Mouse (Mus musculus) common myeloid progenitor, adult 5-6 weeks (primary cell): ENCODE measurements at regions not wholly inside any gene's neighbourhood (a gene's known extent, or its start where the extent isn't known, plus 50 kb on each side); places are given as distances from the start of the nearest gene placed in this dataset.
"Not testable (repeated sequence)": the region's sequence is repeated elsewhere in the genome, so short reads cannot be mapped to it uniquely, and the experiment has no call there.

Experiments
- ATAC-seq: replicated peaks from 2 replicates; pipeline ENCODE4 v1.8.0; 2016; ENCODE audit warnings: low read depth, mild to moderate bottlenecking, moderate TSS enrichment, inconsistent platforms; ENCODE audit not compliant: poor library complexity, severe bottlenecking

DNA sequence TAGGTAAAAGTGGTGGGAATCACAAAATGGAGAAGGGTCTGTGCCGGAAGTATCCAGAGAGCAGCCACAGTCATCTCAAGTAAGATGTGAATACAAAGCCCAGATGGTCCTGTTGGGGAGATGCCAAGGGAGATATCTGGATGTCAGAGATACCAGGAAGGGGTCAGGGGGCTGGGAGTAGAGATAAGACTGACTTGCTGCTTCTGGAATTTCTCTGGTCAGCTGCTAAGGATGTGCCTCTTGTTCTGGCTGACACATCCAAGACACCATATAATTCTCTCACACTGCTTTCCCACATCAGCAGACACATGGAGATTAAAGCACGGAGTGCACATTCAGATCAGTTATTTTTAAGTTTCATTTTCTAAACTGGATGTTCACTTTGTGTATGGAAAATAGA lies 600.3 kb upstream of the Marcks start:
- no peak for ATAC-seq

DNA sequence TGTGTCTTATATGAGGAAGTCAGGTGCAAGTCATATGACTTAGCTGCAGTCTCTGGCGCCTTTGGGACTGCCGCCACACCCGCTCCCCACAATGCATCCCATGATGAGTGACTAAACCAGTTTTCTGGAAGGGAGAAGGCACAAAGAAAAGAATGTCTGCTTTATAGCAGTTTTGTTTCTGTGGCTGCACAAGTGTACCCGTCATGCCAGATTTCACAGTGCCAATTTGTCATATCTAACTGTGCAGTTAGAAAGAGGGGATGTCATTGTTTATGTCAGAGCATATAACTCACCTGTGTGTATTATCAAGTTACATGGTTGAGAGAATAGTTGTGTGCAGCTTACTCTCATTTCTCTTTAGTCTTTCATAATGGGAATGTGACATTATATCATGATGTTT lies 586.9 kb upstream of the Marcks start:
- ATAC-seq: no peak

DNA sequence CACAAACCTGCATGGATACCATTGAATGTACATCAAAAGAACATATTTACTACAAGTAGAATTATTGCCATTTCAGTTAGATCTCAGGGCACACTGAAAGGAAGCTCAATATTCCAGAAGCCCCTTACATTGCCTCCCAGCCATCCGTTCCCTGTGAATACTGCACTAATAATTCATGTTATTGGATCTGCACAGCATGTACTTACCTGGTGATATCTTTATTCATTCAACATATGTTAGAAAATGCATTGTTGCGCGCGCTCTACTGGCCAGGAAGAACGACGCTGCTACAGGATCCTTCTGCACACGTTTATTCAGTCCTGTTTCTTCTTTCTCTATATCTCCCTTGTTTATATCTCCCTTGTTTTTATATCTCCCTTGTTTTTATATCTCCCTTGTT lies 586.3 kb upstream of the Marcks start:
- ATAC-seq: not testable (repeated sequence)

DNA sequence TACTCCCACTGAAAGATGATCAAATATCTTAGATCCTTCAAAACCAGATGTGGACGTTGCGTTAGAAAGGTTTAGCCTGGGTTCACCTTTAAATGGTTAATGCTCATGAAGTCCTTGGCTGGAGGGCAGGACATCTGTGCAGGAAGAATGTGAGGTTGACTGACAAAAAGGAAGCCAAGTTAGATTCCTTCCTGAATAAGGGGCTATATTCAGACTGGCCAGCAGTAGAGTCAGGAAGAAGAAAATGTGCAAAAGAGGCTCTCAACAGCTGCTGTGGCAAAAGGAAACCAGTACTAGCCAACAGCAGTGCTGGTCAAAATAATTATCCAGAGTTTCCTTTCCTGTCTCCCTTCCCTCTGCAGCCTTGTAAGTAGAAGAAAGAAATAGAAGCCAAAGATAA lies 582.0 kb upstream of the Marcks start:
- no peak for ATAC-seq

DNA sequence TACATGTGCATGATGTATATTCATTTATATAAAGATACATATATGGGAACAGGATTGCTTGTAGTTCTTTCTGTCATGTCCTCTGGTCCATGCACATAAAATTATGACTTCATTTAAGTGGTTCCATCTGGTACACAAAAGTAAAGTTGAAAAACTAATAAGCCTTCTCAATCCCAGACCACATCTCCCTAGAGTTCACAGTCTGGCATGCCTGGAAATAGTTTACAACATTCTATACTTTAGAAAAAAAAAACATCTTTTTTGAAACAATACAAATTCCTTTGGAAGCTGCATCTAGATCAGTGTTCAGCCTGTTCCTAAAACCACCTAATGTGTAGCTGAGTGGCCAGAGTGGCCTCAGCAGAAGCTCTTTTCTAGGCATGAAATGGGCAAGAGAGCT lies 578.2 kb upstream of the Marcks start:
- ATAC-seq: no peak

DNA sequence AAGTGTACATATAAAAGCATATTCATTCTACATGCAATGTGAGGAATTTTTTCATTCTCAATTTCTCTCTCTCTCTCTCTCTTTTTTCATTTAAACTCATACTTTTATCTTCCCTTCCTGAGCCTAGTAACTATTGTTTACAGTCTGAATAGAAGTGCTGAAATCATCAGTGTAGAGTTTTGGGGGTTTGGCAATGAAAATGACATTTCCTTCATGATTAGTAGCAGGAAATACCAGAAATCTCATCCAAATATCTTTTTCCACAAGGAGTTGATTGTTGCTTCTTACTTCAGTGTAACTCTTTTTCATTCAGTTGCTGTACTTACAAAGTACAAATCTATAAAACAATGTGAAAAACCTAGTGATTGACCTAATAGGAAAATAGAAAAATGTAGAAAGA lies 572.7 kb upstream of the Marcks start:
- ATAC-seq: no peak

DNA sequence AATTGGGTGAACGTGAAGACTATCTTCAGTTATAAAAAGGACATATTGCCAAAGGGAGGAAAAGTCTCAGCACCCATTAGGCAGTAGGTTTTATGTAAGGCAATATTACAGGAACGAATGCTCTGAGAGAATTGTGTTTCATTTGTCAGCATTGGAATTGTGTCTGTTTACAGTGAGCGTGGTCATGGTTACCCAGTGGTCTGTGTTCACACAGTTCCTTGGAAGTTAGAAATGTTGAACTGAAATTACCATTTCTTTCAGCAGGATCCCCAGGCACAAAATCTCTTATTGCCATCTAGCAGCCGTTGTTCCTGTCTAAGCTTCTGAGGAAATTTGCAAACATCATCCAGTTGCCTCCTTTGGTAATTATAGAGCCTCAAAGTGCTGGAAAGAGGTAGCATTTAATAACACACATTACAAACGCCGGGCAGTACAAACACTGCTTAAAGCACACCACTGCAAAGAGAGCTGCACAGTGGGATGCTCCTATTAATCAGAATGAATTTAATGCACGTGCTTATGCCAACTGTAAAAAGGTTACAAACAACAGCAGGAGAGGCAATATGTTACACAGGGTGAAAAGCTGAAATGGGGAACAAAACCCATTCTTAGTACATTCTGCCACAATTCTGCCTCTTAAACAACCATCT lies 555.4 kb upstream of the Marcks start:
- no peak for ATAC-seq

DNA sequence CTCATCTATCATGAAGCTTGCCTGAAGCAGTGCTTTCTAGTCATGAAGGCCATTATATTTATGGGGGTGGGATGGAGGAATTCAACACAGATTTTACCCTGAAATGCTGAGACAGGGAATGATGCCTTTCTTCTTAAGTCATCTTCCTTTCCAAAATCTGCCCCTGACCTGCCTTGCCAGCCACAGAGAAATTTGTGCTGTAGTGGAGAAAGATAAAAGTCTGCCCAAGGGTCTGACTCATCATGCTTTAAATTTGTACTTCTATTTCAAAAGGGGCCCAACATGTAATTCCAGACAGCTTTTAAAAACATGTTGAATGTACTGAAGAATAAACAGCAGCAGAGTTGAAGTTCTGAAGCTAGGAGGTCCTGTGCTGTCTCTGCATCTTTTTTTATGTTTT lies 554.1 kb upstream of the Marcks start:
- ATAC-seq: no peak

DNA sequence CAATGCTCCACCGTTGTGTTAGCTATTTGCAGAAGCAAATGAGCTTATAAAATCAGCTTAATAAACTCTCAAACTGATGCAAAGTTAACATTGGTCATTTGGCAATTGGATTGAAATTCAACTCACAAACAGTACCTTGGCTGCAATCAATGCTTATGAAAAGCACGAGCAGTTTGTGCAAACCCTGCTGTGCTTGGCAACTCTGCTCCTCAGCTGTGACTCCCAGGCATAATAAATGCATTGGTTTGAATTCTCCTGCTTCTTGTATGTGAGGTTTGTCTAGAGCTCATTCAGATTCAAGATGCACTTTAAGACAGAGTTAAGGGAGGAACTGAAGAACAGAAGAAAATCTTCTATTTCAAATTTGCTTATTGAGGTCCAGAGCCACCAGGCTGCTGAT lies 553.2 kb upstream of the Marcks start:
- ATAC-seq: no peak

DNA sequence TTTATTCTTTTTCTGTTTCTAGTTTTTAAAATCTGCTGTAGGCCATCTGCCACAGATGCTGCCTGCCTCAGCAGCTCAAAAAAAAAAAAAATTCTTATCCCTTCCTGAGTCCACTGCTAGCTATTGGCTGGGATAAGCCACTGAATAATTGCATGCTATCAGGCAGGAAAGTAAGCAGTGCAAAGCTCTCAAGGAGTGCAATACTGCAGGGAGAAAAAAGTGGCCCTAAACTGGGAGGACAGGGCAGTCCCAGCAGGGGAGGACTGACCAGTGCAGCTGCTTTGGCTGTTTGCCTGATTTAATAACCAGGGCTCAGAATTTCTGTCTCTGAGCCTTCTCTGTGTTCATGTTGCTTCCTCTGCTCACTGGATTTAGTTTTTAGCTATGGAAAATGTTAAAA lies 544.4 kb upstream of the Marcks start:
- no peak for ATAC-seq

DNA sequence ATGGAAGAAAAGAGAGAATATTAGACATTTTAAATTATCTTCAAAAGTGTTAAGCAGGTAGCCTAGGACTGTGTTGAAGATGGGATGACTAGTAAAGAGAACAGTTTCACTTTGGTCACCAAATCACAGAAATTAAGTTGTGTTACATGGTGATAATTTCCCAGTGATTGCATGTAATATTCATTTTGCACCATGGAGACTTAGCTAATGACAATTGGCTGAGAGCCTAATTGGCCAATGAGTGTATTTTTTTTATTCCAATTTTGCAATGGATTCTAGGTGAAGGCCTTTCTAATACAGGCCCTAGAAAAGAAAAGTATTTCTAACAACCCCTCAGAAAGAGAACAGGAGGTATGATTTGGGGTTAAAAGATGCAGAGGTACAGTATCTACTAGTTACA lies 541.9 kb upstream of the Marcks start:
- ATAC-seq: no peak

DNA sequence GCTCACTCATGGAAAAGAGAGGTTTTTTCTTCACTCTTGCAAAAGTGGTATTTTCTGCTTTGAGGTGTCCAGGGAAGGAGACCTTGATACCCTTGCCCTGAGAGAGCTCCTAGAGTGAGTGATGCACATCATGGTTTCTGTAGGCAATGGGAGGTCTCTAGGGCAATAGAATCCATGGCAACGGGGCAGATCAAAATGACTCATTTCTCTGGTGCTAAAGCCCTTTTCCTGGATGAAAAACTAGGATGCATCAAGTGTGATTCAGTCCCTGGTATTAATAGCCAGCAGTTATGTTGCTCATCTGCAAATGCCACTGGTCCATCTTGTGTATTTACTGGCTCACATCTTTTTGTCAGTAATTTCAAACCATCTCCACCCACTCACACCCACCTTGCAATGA lies 539.1 kb upstream of the Marcks start:
- no peak for ATAC-seq

DNA sequence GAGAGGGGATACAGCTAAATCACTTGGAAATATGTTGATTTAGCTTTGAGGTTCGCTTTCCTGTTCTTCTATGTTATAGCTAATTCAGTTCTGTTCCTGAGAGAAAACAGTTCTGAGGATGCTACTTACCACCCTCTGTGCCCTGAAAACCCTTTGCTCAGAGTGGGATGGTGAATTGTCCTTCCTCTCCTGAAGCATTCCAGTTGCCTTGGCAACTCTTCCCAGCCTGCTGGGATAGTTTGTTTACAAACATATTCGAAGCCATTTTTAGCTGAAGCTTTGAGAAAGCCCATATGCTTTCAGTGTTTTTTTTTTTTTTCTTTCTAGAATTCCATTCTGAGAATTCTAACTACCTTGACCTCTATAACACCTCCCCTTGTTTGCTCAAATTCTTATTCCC lies 530.1 kb upstream of the Marcks start:
- no peak for ATAC-seq

DNA sequence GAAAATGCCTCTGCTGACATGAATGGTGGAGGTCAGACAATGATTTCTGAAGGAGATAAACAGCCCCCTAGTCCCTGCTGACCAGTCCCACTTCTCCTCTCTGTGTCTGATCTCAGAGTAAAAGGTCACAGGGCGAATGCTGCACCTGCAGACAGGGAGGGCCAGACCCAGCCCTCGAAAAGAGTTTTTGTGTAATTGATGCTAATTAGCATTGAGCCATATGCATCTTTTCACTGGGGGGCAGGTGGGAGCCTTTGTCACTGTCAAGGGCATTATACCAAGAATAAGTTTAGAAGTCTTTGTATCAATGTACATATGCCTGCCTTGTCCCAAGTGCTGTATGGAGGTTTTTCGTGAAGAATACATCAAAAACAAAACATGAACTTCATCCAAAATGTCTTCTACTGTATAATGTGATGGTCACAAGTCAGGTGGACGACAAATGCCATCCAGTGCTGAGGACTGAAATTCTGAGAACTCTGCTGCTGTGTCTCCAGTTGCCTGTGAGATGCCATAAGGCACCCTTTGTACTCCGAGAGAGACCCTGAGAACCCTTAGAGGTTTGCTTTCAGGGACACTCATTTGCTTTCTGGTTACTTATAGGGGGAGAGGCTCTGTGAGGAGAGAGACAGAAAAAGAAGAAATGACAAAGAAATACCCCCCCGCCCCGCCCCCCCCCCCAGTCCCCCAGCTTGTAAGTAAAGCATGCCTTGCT lies 528.5 kb upstream of the Marcks start:
- ATAC-seq: no peak

DNA sequence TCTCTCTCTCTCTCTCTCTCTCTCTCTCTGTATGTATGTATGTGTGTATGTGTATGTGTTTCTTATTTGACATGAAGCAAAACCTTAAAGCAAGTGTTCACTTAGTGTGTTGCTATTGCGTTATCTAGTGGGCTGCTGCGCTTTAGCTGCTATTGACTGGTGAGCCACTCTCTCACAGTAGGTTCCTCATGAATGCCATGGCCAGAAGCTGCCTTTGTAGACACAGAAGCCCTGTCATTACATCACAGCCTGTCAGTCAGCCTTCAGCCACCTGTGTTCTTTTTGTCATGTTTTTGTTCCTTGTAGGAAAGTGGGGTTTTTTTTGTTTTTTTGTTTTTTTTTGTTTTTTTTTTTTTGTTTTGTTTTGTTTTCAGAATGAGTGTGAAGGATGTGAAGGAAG lies 527.8 kb upstream of the Marcks start:
- ATAC-seq: no peak

DNA sequence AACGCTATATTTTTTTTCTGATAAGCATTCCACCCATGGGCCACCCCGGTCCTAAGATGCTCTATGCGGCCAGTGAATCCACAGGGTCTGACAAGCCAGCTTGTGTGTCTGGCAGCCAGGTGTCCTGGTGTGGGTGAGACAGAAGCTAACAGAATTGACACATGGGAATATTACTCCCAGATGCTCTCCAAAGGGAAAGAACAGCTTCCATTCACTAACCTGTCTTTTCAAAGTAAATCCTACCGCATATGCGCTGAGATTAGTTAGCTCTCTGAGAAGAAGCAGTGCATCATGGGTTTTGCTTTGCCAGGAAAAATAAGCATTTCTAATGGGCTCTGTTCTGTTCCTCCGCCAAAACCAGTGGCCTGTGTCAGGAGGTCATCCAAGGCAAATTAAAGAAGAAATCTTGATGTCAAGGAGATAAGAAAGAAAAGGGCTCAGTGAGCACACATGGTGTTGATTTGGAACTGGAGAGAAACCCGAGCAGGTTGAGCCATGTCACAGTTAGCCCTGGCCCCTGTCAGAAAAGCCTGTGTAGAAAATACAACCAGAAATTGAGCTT lies 498.4 kb upstream of the Marcks start:
- ATAC-seq: no peak

DNA sequence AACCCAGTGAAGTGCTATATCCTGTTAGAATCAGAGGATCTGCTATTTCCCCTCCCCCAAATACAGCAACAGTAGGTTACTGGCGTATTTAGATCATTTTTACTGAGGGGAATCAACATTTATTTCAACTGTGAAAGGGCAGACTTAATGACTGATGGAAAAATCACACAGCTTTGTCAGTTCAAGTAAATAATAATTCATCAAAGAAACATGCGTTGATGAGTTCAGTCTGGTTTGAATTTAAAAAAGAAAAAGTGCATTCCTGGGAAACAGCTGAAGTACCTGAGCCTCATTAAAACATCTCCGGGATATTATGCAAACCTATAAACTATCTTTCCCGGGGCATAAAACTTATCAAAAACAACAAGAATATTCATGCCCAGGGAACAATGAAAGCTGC lies 497.7 kb upstream of the Marcks start:
- no peak for ATAC-seq

DNA sequence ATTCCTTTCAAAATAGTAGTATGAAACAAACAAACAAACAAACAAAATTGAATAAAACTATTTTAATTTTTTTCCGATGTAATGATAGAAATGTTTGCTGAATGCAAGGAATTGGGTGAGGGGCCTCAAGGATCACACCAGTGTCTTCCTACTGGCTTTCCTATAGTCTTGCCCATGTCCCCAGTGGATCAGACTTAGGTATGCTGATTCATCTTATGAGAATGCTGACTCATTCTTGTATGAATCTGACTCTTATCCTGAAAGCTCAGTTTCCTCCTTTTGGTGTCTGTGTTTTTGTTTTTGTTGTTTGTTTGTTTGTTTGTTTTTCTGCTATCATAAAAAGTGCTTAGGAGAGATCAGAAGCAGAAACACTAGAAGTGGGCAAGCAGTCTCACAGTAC lies 491.7 kb upstream of the Marcks start:
- no peak for ATAC-seq

DNA sequence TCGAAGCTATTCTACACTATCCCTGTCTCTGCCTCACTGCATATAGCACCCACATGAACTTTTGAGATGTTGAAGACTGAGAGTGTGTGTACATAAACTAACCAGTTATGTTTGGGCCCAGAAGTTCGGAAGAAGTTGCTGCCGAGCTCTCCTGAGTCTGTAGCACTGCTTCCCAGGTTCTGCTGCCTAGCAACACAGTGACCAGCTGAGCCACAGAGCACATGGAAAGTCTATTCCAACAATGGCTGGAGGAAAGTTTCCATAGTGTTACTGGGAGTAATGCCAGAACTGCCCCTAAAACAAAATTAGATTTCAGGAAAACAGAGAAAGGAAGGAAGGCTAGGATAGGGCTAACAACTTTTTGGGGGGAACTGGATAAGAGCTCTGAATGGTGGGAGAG lies 489.2 kb upstream of the Marcks start:
- ATAC-seq: no peak

DNA sequence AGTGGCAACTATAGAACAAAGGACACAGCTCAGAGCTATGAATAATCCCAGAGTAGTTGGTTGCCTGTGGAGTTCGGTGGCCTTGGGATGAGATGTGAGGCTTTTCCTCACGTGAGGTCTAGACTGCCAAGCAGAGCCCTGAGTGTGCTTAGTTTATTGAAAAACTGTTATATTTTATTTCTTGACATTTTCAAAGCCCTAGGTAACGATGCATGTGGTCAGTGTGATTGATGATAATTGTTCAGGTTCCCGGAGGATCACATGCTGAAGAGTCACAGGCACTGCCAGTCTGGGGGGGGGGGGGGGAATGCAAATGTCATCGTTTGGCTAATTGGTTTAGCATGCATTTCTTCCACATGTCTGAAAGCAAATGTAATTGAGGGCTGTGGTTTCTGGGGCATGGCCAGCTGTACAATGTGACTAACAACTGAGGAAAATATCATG lies 488.1 kb upstream of the Marcks start:
- ATAC-seq: no peak

DNA sequence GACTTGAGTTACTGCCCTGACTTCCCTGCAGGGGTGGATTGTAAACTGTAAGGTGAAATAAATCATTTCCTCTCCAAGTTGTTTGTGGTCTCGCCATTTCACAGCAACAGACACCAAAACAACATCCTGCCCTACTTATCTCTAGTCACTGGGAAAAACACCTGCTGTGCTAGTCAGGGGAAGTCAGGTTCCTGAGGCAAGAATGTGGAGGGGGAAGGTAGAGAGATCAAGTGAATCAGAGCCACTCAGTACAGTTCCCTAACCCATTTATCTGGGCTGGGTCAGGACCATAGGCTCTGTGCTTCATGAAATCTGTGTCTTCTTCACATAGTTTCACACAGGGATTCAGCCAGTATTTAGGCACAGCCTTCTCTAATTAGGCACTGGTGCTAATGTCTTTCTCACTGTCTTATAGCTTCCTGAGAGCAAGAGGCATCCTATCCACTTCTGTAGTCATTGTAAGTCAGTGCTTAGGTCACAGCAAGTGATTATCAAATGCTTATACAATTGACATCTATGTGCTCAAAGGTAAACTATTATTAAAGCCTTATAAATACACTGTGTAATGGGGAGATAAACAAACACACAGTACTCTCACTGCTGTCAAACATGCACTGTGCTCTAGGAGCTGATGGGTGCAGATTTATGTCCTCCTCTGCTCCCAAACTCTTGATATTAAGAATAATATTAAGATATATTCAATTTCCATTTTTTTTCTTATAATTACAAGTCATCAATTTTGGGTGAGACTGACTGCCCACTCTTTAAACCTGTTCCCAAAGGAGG lies 487.4 kb upstream of the Marcks start:
- no peak for ATAC-seq
